Mouse (Mus musculus): ENCODE measurements at regions not wholly inside any gene's neighbourhood (a gene's known extent, or its start where the extent isn't known, plus 50 kb on each side); places are given as distances from the start of the nearest gene placed in this dataset.
A peak's percentile ranks its signal among the peaks of the same experiment; 100 is the strongest.

GRCm38 (mm10) chr16:62981821-62982220 is 127.7 kb downstream of the Pros1 start:
- Histone ChIP-seq H3K4me2 (no peak overlapping the region), H3K4me3 (no peak overlapping the region), H3K4me1 (no peaks in the 10 kb centered on the region), H3K27me3 (no peaks in the 10 kb centered on the region), H3K9ac (no peak overlapping the region), H3K9me3 (no peaks in the 10 kb centered on the region), H3K27ac (no peak overlapping the region), H3K36me3 (no peaks in the 10 kb centered on the region)
- 68% methylated on average over 1 of the region's 1 CpGs for WGBS
- no peak for ATAC-seq (ENCODE audit: borderline replicate concordance, extremely low read depth, low FRiP score, low TSS enrichment)

GRCm38 (mm10) chr16:62982558-62982957 is 128.5 kb downstream of the Pros1 start:
- Histone ChIP-seq H3K27me3 (no peaks in the 10 kb centered on the region), H3K4me1 (no peaks in the 10 kb centered on the region), H3K36me3 (no peaks in the 10 kb centered on the region), H3K4me2 (no peak overlapping the region), H3K27ac (no peak overlapping the region), H3K4me3 (no peak overlapping the region), H3K9me3 (no peaks in the 10 kb centered on the region), H3K9ac (no peak overlapping the region)
- no peak for ATAC-seq (ENCODE audit: borderline replicate concordance, extremely low read depth, low FRiP score, low TSS enrichment)
- 51% methylated on average over 4 of the region's 4 CpGs for WGBS

- H3K4me3 ChIP-seq: no peak overlapping the region
- no peak for ATAC-seq (ENCODE audit: borderline replicate concordance, extremely low read depth, low FRiP score, low TSS enrichment)
- no peaks in the 10 kb centered on the region for H3K9me3 ChIP-seq
- H3K36me3 ChIP-seq: no peaks in the 10 kb centered on the region
- no peaks in the 10 kb centered on the region for H3K27me3 ChIP-seq
- no peak overlapping the region for H3K9ac ChIP-seq
- 87% methylated on average over 3 of the region's 3 CpGs for WGBS
- no peak overlapping the region for H3K4me2 ChIP-seq
- H3K4me1 ChIP-seq: no peaks in the 10 kb centered on the region
- no peak overlapping the region for H3K27ac ChIP-seq
These were observed 141.4 kb downstream of the Pros1 start for GRCm38 (mm10) chr16:62995555-62995954.

- H3K4me2 ChIP-seq: no peak overlapping the region
- no peak overlapping the region for H3K4me3 ChIP-seq
- no peaks in the 10 kb centered on the region for H3K4me1 ChIP-seq
- no peak overlapping the region for H3K9ac ChIP-seq
- no peak overlapping the region for H3K27ac ChIP-seq
- H3K36me3 ChIP-seq: no peaks in the 10 kb centered on the region
- no peak for ATAC-seq (ENCODE audit: borderline replicate concordance, extremely low read depth, low FRiP score, low TSS enrichment)
- no peaks in the 10 kb centered on the region for H3K9me3 ChIP-seq
- WGBS: 84% methylated on average over 4 of the region's 4 CpGs
- H3K27me3 ChIP-seq: no peaks in the 10 kb centered on the region
These were observed 157.1 kb downstream of the Pros1 start for GRCm38 (mm10) chr16:63011151-63011734.

GRCm38 (mm10) chr16:63014453-63014852 is 160.3 kb downstream of the Pros1 start:
- 34% methylated on average over 7 of the region's 7 CpGs for WGBS
- no peak overlapping the region for H3K4me2 ChIP-seq
- H3K9ac ChIP-seq: no peak overlapping the region
- H3K9me3 ChIP-seq: no peaks in the 10 kb centered on the region
- H3K36me3 ChIP-seq: no peaks in the 10 kb centered on the region
- H3K27me3 ChIP-seq: no peaks in the 10 kb centered on the region
- H3K27ac ChIP-seq: no peak overlapping the region
- H3K4me1 ChIP-seq: 0 out of 2 replicates have a peak, but pooled peaks cover 3% of the 10 kb centered on the region
- ATAC-seq (ENCODE audit: borderline replicate concordance, extremely low read depth, low FRiP score, low TSS enrichment): no peak
- H3K4me3 ChIP-seq: no peak overlapping the region

GRCm38 (mm10) chr16:63016144-63016543 is 162.0 kb downstream of the Pros1 start:
- 0 out of 2 replicates have a peak, but pooled peaks cover 3% of the 10 kb centered on the region for H3K4me1 ChIP-seq
- H3K4me3 ChIP-seq: no peak overlapping the region
- H3K4me2 ChIP-seq: no peak overlapping the region
- H3K9me3 ChIP-seq: no peaks in the 10 kb centered on the region
- no peak overlapping the region for H3K27ac ChIP-seq
- H3K36me3 ChIP-seq: no peaks in the 10 kb centered on the region
- WGBS: 30% methylated on average over 1 of the region's 1 CpGs
- no peak overlapping the region for H3K9ac ChIP-seq
- ATAC-seq (ENCODE audit: borderline replicate concordance, extremely low read depth, low FRiP score, low TSS enrichment): peak; percentile 64; the same call in 1 of the 2 replicates
- H3K27me3 ChIP-seq: no peaks in the 10 kb centered on the region

- H3K9ac ChIP-seq: no peak overlapping the region
- 0 out of 2 replicates have a peak, but pooled peaks cover 3% of the 10 kb centered on the region for H3K4me1 ChIP-seq
- H3K4me3 ChIP-seq: no peak overlapping the region
- peak; percentile 49; the same call in 1 of the 2 replicates for ATAC-seq (ENCODE audit: borderline replicate concordance, extremely low read depth, low FRiP score, low TSS enrichment)
- no peak overlapping the region for H3K4me2 ChIP-seq
- H3K27ac ChIP-seq: no peak overlapping the region
- WGBS: 34% methylated on average over 2 of the region's 2 CpGs
- H3K36me3 ChIP-seq: no peaks in the 10 kb centered on the region
- H3K9me3 ChIP-seq: no peaks in the 10 kb centered on the region
- no peaks in the 10 kb centered on the region for H3K27me3 ChIP-seq
These were observed 162.6 kb downstream of the Pros1 start for GRCm38 (mm10) chr16:63016658-63017057.

- no peak for ATAC-seq (ENCODE audit: borderline replicate concordance, extremely low read depth, low FRiP score, low TSS enrichment)
- Histone ChIP-seq H3K9me3 (no peaks in the 10 kb centered on the region), H3K4me3 (no peak overlapping the region), H3K4me1 (no peaks in the 10 kb centered on the region), H3K9ac (no peak overlapping the region), H3K4me2 (no peak overlapping the region), H3K27me3 (no peaks in the 10 kb centered on the region), H3K27ac (no peak overlapping the region), H3K36me3 (no peaks in the 10 kb centered on the region)
- 90% methylated on average over 4 of the region's 4 CpGs for WGBS
These were observed 176.3 kb downstream of the Pros1 start for GRCm38 (mm10) chr16:63030399-63030798.

GRCm38 (mm10) chr16:63031035-63031434 is 176.9 kb downstream of the Pros1 start:
- Histone ChIP-seq H3K9ac (no peak overlapping the region), H3K36me3 (no peaks in the 10 kb centered on the region), H3K4me2 (no peak overlapping the region), H3K4me1 (no peaks in the 10 kb centered on the region), H3K4me3 (no peak overlapping the region), H3K9me3 (no peaks in the 10 kb centered on the region), H3K27me3 (no peaks in the 10 kb centered on the region), H3K27ac (no peak overlapping the region)
- 78% methylated on average over 5 of the region's 5 CpGs for WGBS
- ATAC-seq (ENCODE audit: borderline replicate concordance, extremely low read depth, low FRiP score, low TSS enrichment): no peak

- Histone ChIP-seq H3K27ac (no peak overlapping the region), H3K27me3 (no peaks in the 10 kb centered on the region), H3K4me2 (no peak overlapping the region), H3K9ac (no peak overlapping the region), H3K4me1 (no peaks in the 10 kb centered on the region), H3K36me3 (no peaks in the 10 kb centered on the region), H3K9me3 (no peaks in the 10 kb centered on the region), H3K4me3 (no peak overlapping the region)
- 39% methylated on average over 6 of the region's 6 CpGs for WGBS
- no peak; the same call in 1 of the 2 replicates for ATAC-seq (ENCODE audit: borderline replicate concordance, extremely low read depth, low FRiP score, low TSS enrichment)
These were observed 177.7 kb downstream of the Pros1 start for GRCm38 (mm10) chr16:63031802-63032201.

- no peak overlapping the region for H3K27ac ChIP-seq
- no peaks in the 10 kb centered on the region for H3K36me3 ChIP-seq
- H3K9me3 ChIP-seq: no peaks in the 10 kb centered on the region
- H3K4me1 ChIP-seq: peaks cover 2% of the 10 kb centered on the region; the same call in 1 of the 2 replicates
- no peaks in the 10 kb centered on the region for H3K27me3 ChIP-seq
- ATAC-seq (ENCODE audit: borderline replicate concordance, extremely low read depth, low FRiP score, low TSS enrichment): peak; percentile 57
- WGBS: 67% methylated on average over 1 of the region's 1 CpGs
- H3K9ac ChIP-seq: no peak overlapping the region
- no peak overlapping the region for H3K4me3 ChIP-seq
- no peak overlapping the region for H3K4me2 ChIP-seq
These were observed 195.0 kb downstream of the Pros1 start for GRCm38 (mm10) chr16:63049100-63049499.

GRCm38 (mm10) chr16:63062883-63063282 is 208.8 kb downstream of the Pros1 start:
- no peak for ATAC-seq (ENCODE audit: borderline replicate concordance, extremely low read depth, low FRiP score, low TSS enrichment)
- no peaks in the 10 kb centered on the region for H3K27me3 ChIP-seq
- H3K36me3 ChIP-seq: no peaks in the 10 kb centered on the region
- H3K4me1 ChIP-seq: no peaks in the 10 kb centered on the region
- no peak overlapping the region for H3K9ac ChIP-seq
- no peak overlapping the region for H3K4me2 ChIP-seq
- no peaks in the 10 kb centered on the region for H3K9me3 ChIP-seq
- no peak overlapping the region for H3K27ac ChIP-seq
- H3K4me3 ChIP-seq: no peak overlapping the region

GRCm38 (mm10) chr16:63069987-63070386 is 215.9 kb downstream of the Pros1 start:
- Histone ChIP-seq H3K27ac (no peak overlapping the region), H3K9ac (no peak overlapping the region), H3K9me3 (no peaks in the 10 kb centered on the region), H3K36me3 (no peaks in the 10 kb centered on the region), H3K4me1 (peaks cover 6% of the 10 kb centered on the region), H3K4me3 (no peak overlapping the region), H3K27me3 (no peaks in the 10 kb centered on the region), H3K4me2 (no peak overlapping the region)
- 24% methylated on average over 2 of the region's 2 CpGs for WGBS
- peak; percentile 55; the same call in 1 of the 2 replicates for ATAC-seq (ENCODE audit: borderline replicate concordance, extremely low read depth, low FRiP score, low TSS enrichment)
